In genomic region chr7:121391984-121392739, GRCm38 (mm10) we compare ENCODE assay signal across 8 mouse cellular contexts. TPM values are rescaled to one million over a fixed set of nuclear protein-coding genes. Genes with fewer than 3 reads are reported as not detected.
DNase-seq lines count a peak whose midpoint lies in the region; ATAC-seq and TF ChIP-seq lines count a peak whose summit lies in the region.

No protein-coding gene starts in this region.

- intact Hi-C loops in heart, postnatal 36 days (cut with DNase I), result no loop called here
- intact Hi-C loops in left cerebral cortex, postnatal 25 days (cut with DNase I), result loop anchor here (1.0 to 5.0 kb wide), 5 partner anchors 95 to 249 kb away; no protein-coding TSS in a partner anchor

- peak overlapping the region; percentile 45 for H3K4me2 ChIP-seq in heart, embryonic 15.5 days
- peak overlapping the region; percentile 92 for H3K4me2 ChIP-seq in forebrain, postnatal 0 days (ENCODE audit: low read depth)

- peak; percentile 33; the same call in 1 of the 2 replicates for TF ChIP-seq CTCF in forebrain, postnatal 0 days (IDR thresholded peaks at IDR 0.05; ENCODE audit: low read depth)
- TF ChIP-seq CTCF in olfactory bulb, adult 2 months (IDR thresholded peaks at IDR 0.05; ENCODE audit: insufficient read depth, low read depth, low read length), result no peak

- H3K9ac ChIP-seq in heart, embryonic 15.5 days, result no peak overlapping the region
- peak overlapping the region; percentile 56 for H3K9ac ChIP-seq in forebrain, postnatal 0 days

- H3K27ac ChIP-seq in heart, embryonic 15.5 days, result no peak overlapping the region
- H3K27ac ChIP-seq in forebrain, postnatal 0 days (ENCODE audit: low read depth, low read length), result no peak overlapping the region
- H3K27ac ChIP-seq in olfactory bulb, adult 2 months (ENCODE audit: insufficient read depth, low read depth, low read length), result 0 out of 2 replicates have a peak overlapping the region, but pooled peaks have one; percentile 16

- TF ChIP-seq POLR2A in olfactory bulb, adult 2 months (IDR thresholded peaks at IDR 0.05; ENCODE audit: insufficient read depth, low read depth, low read length), result peak; percentile 73

- peaks cover 8% of the 10 kb centered on the region for H3K4me1 ChIP-seq in heart, embryonic 15.5 days (replicated peaks)
- 0 out of 2 replicates have a peak, but pooled peaks cover 5% of the 10 kb centered on the region for H3K4me1 ChIP-seq in forebrain, postnatal 0 days (ENCODE audit: insufficient read depth)
- H3K4me1 ChIP-seq in olfactory bulb, adult 2 months (ENCODE audit: control insufficient read depth, insufficient read depth, low read length), result peaks cover 9% of the 10 kb centered on the region; the same call in 1 of the 2 replicates

- peaks cover 59% of the 10 kb centered on the region for H3K27me3 ChIP-seq in heart, embryonic 15.5 days
- H3K27me3 ChIP-seq in forebrain, postnatal 0 days (ENCODE audit: insufficient read depth, low read length), result peaks cover 27% of the 10 kb centered on the region

- WGBS in heart, embryonic 15.5 days, result 2% methylated on average over 72 of the region's 72 CpGs
- 2% methylated on average over 72 of the region's 72 CpGs for WGBS in forebrain, postnatal 0 days
- WGBS in olfactory bulb, adult 2 months, result 1% methylated on average over 72 of the region's 72 CpGs

- peak overlapping the region; percentile 24 for H3K4me3 ChIP-seq in heart, embryonic 15.5 days
- peak overlapping the region; percentile 58 for H3K4me3 ChIP-seq in forebrain, postnatal 0 days (ENCODE audit: low read depth, low read length)
- H3K4me3 ChIP-seq in olfactory bulb, adult 2 months (ENCODE audit: insufficient read depth, low read depth, low read length), result peak overlapping the region; percentile 65

- no peak for DNase-seq in heart, postnatal 36 days
- DNase-seq in ZHBTc4 (ENCODE audit: low read depth, low spot score), result peak; percentile 54
- peak; percentile 73 for DNase-seq in forebrain, postnatal 0 days
- DNase-seq in left cerebral cortex, postnatal 25 days (ENCODE audit: low spot score in 2 of 2), result peak; percentile 68 to 74
- no peak for DNase-seq in yolk sac, embryonic 10.5 days (ENCODE audit: low spot score)

- H3K36me3 ChIP-seq in heart, embryonic 15.5 days, result no peaks in the 10 kb centered on the region
- no peaks in the 10 kb centered on the region for H3K36me3 ChIP-seq in forebrain, postnatal 0 days (ENCODE audit: insufficient read depth)

- peak; percentile 30; the same call in 1 of the 2 replicates for ATAC-seq in heart, embryonic 15.5 days (replicated peaks; ENCODE audit: insufficient number of reproducible peaks, insufficient read depth, low FRiP score, low read depth)
- ATAC-seq in forebrain, postnatal 0 days, result peak; percentile 69
- no peak for ATAC-seq in erythroid progenitor cell, adult 5-6 weeks (replicated peaks; ENCODE audit: low FRiP score, poor library complexity, severe bottlenecking)

- no peaks in the 10 kb centered on the region for H3K9me3 ChIP-seq in heart, embryonic 15.5 days (replicated peaks)
- no peaks in the 10 kb centered on the region for H3K9me3 ChIP-seq in forebrain, postnatal 0 days (ENCODE audit: low read length)

RNA-seq across cellular contexts. Expression of gene Hs3st2, which starts 0.5 kb away (rescaled TPM):
- 0.44 and 0.48 TPM in 2 replicates for polyA plus RNA-seq in heart, embryonic 15.5 days (2015; fragmentation: Nextera tagmentation; extraction: Ambion mirVana)
- total RNA-seq in heart, postnatal 36 days (2021), result not detected
- total RNA-seq in forebrain, postnatal 0 days (2014; rRNA removed), result 17.9 and 28.3 TPM in 2 replicates
- 22.3 and 31.7 TPM in 2 replicates for polyA plus RNA-seq in forebrain, postnatal 0 days (2015; fragmentation: Nextera tagmentation; extraction: Ambion mirVana)
- total RNA-seq in left cerebral cortex, postnatal 25 days (2021), result 10 to 100 TPM; 57.6 to 60.1 TPM
- not detected in 2 replicates for polyA plus RNA-seq in olfactory bulb, adult 2 months (2012; ENCODE audit: insufficient read depth, insufficient read length, low replicate concordance, missing spikeins)
- not detected in 2 replicates for total RNA-seq in erythroid progenitor cell, adult 5-6 weeks (2015; ENCODE audit: low replicate concordance)
- not detected in 2 replicates for total RNA-seq in erythroid progenitor cell, adult 5-6 weeks (2017; ENCODE audit: low replicate concordance)

Comparison
In these comparisons a context has a peak if more than half of its experiments do, and no peak if none do; other contexts are left out.
1. DNase-seq: peak in ZHBTc4 (single experiment), forebrain, postnatal 0 days (single experiment) and left cerebral cortex, postnatal 25 days (2 of 2); none in heart, postnatal 36 days (0 of 2) and yolk sac, embryonic 10.5 days (single experiment).
2. RNA of gene Hs3st2, which starts 0.5 kb away (total RNA-seq): 57.6 to 60.1 TPM in left cerebral cortex, postnatal 25 days and 17.9 to 28.3 TPM in forebrain, postnatal 0 days; not detected in heart, postnatal 36 days and not detected in erythroid progenitor cell, adult 5-6 weeks; every median in the first group is over 10 times any median in the second.
3. Peak in every context shown above with its lines, with median percentiles within 50 percentile points of each other: H3K4me3 ChIP-seq.